ENCODE assay signal across 8 mouse cellular contexts in genomic region chr16:26371325-26372053, GRCm38 (mm10). TPM values are rescaled to one million over a fixed set of nuclear protein-coding genes. Genes with fewer than 3 reads are reported as not detected.
DNase-seq lines count a peak whose midpoint lies in the region; ATAC-seq lines count a peak whose summit lies in the region.

Cldn1 (minus strand) TSS chr16:26371841.

- peak; percentile 22 for DNase-seq in 3T3-L1 (ENCODE audit: low read depth, low spot score)
- peak; percentile 37 for DNase-seq in c-Kit-positive CD71-positive TER-119-positive erythroid progenitor cells, embryonic 14.5 days (ENCODE audit: low spot score)
- DNase-seq in kidney, postnatal 25 days = peak; percentile 89 to 90
- peak; percentile 27 for DNase-seq in liver, embryonic 13.5 days
- DNase-seq in natural killer cell, adult 2 months (ENCODE audit: low spot score in 2 of 2) = peak; percentile 4 to 5
- DNase-seq in splenic B cell, adult 2 months (ENCODE audit: low read depth, low spot score) = peak; percentile 11

- H3K4me1 ChIP-seq in forebrain, embryonic 12.5 days = peaks cover 7% of the 10 kb centered on the region; the same call in 1 of the 2 replicates
- H3K4me1 ChIP-seq in heart, embryonic 15.5 days (replicated peaks) = peaks cover 6% of the 10 kb centered on the region
- no peaks in the 10 kb centered on the region for H3K4me1 ChIP-seq in liver, embryonic 13.5 days (replicated peaks)

- H3K4me3 ChIP-seq in forebrain, embryonic 12.5 days (replicated peaks) = peak within 1 kb of the TSS; percentile 42
- H3K4me3 ChIP-seq in heart, embryonic 15.5 days = peak within 1 kb of the TSS; percentile 49
- peak within 1 kb of the TSS; percentile 51 for H3K4me3 ChIP-seq in liver, embryonic 13.5 days (replicated peaks)

- H3K9ac ChIP-seq in forebrain, embryonic 12.5 days = peak within 1 kb of the TSS; percentile 38
- H3K9ac ChIP-seq in heart, embryonic 15.5 days = peak within 1 kb of the TSS; percentile 20; the same call in 1 of the 2 replicates
- peak within 1 kb of the TSS; percentile 58 for H3K9ac ChIP-seq in liver, embryonic 13.5 days

- H3K27me3 ChIP-seq in forebrain, embryonic 12.5 days = peaks cover 13% of the 10 kb centered on the region
- H3K27me3 ChIP-seq in heart, embryonic 15.5 days = 0 out of 2 replicates have a peak, but pooled peaks cover 4% of the 10 kb centered on the region
- peaks cover 3% of the 10 kb centered on the region; the same call in 1 of the 2 replicates for H3K27me3 ChIP-seq in liver, embryonic 13.5 days
- no peaks in the 10 kb centered on the region for H3K27me3 ChIP-seq in splenic B cell, adult 2 months (ENCODE audit: control insufficient read depth, insufficient read depth, low read length, poor library complexity, severe bottlenecking)

- H3K9me3 ChIP-seq in forebrain, embryonic 12.5 days = no peaks in the 10 kb centered on the region
- no peaks in the 10 kb centered on the region for H3K9me3 ChIP-seq in heart, embryonic 15.5 days (replicated peaks)
- no peaks in the 10 kb centered on the region for H3K9me3 ChIP-seq in liver, embryonic 13.5 days (replicated peaks)

- WGBS in forebrain, embryonic 12.5 days = under 1% methylated on average over 33 of the region's 33 CpGs
- WGBS in heart, embryonic 15.5 days = 5% methylated on average over 33 of the region's 33 CpGs
- 7% methylated on average over 33 of the region's 33 CpGs for WGBS in liver, embryonic 13.5 days (ENCODE audit: insufficient replicate concordance)

- peak within 1 kb of the TSS; percentile 86 for H3K4me2 ChIP-seq in forebrain, embryonic 12.5 days
- peak within 1 kb of the TSS; percentile 87 for H3K4me2 ChIP-seq in heart, embryonic 15.5 days
- peak within 1 kb of the TSS; percentile 44 for H3K4me2 ChIP-seq in liver, embryonic 13.5 days

- ATAC-seq in forebrain, embryonic 12.5 days (ENCODE audit: low FRiP score) = peak; percentile 93
- peak; percentile 58; the same call in 1 of the 2 replicates for ATAC-seq in heart, embryonic 15.5 days (replicated peaks; ENCODE audit: insufficient number of reproducible peaks, insufficient read depth, low FRiP score, low read depth)
- ATAC-seq in liver, embryonic 13.5 days (ENCODE audit: low read depth) = peak; percentile 54; the same call in 1 of the 2 replicates

- no peak within 1 kb of the TSS for H3K27ac ChIP-seq in forebrain, embryonic 12.5 days
- no peak within 1 kb of the TSS for H3K27ac ChIP-seq in heart, embryonic 15.5 days
- no peak within 1 kb of the TSS for H3K27ac ChIP-seq in liver, embryonic 13.5 days

- no peaks in the 10 kb centered on the region for H3K36me3 ChIP-seq in forebrain, embryonic 12.5 days (replicated peaks)
- no peaks in the 10 kb centered on the region for H3K36me3 ChIP-seq in heart, embryonic 15.5 days
- H3K36me3 ChIP-seq in liver, embryonic 13.5 days = no peaks in the 10 kb centered on the region
- H3K36me3 ChIP-seq in splenic B cell, adult 2 months (ENCODE audit: control insufficient read depth, insufficient read depth, low read length, poor library complexity, severe bottlenecking) = no peaks in the 10 kb centered on the region

RNA-seq across cellular contexts. Expression of gene Cldn1, which starts in this region (rescaled TPM):
- 1.4 and 2.9 TPM in 2 replicates for polyA plus RNA-seq in forebrain, embryonic 12.5 days (2016; fragmentation: Nextera tagmentation; extraction: Ambion mirVana)
- polyA plus RNA-seq in heart, embryonic 15.5 days (2015; fragmentation: Nextera tagmentation; extraction: Ambion mirVana) = 2.4 and 4.9 TPM in 2 replicates
- polyA plus RNA-seq in liver, embryonic 13.5 days (2015; fragmentation: Nextera tagmentation; extraction: Ambion mirVana) = 17.8 and 24.3 TPM in 2 replicates

Comparison
In these comparisons a context has a peak if more than half of its experiments do, and no peak if none do; other contexts are left out.
1. DNase-seq: peak in every context shown above with its lines; median percentile 90 in kidney, postnatal 25 days; 37 in c-Kit-positive CD71-positive TER-119-positive erythroid progenitor cells, embryonic 14.5 days; 27 in liver, embryonic 13.5 days; 22 in 3T3-L1; 11 in splenic B cell, adult 2 months; 4 in natural killer cell, adult 2 months.